Mouse (Mus musculus): Measurements from ENCODE around the gene Eln.

GRCm38 (mm10) chr5:134672611-134673010 lies 74.5 kb downstream of the Eln start:
- no peak for TF ChIP-seq CTCF (IDR thresholded peaks at IDR 0.05; ENCODE audit: control insufficient read depth, insufficient read depth, low read length)
- TF ChIP-seq POLR2A (IDR thresholded peaks at IDR 0.05; ENCODE audit: borderline replicate concordance, control insufficient read depth, low read depth, low read length), result no peak
